Mouse (Mus musculus): ENCODE data around the gene E330009J07Rik.

GRCm38 (mm10) chr6:40465710-40466109, 29.8 kb upstream of the E330009J07Rik start:
- TF ChIP-seq CTCF (IDR thresholded peaks at IDR 0.05; ENCODE audit: low read depth, low read length): peak; percentile 35; the same call in 1 of the 2 replicates
- no peak for TF ChIP-seq POLR2A (IDR thresholded peaks at IDR 0.05; ENCODE audit: extremely low read depth, insufficient read depth, low read length)

Data from liver, adult 2 months (tissue).